Mouse (Mus musculus) stomach, adult 2 months (tissue): ENCODE results near the gene Gm13090. TPM values are rescaled to one million over a fixed set of nuclear protein-coding genes. Genes with fewer than 3 reads are reported as not detected.

Source experiments
- polyA plus RNA-seq: library from polyadenylated mRNA; depleted of rRNA; stranded (reverse); fragments of >200 nt; gene quantifications from 2 replicates; pipeline ENCODE4 v1.2.3, GENCODE M21; 2012; rRNA removed

Gene Gm13090
- polyA plus RNA-seq = not detected in 2 replicates

DNA sequence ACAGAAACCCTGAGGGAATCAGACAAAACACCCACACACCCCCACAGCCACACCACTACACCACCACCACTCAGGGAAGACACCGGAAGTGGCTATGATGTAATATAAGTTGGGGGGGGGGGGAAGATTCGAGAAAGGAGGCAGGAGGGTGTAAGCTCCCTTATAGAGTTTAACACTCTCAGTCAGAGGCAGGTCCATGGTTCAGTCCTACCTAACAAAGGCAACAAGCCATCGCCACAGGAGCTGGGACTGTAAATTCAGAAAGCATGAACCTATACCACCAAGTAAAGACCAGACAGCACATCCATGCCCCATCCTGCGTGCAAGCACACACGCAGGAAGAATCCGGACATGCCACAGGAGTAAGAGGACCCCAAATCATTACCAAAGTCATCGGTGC lies at the start of gene Gm13090:
Gene Gm13090 (plus strand): TSS at position 301 of the 400 bp plus-strand sequence.

DNA sequence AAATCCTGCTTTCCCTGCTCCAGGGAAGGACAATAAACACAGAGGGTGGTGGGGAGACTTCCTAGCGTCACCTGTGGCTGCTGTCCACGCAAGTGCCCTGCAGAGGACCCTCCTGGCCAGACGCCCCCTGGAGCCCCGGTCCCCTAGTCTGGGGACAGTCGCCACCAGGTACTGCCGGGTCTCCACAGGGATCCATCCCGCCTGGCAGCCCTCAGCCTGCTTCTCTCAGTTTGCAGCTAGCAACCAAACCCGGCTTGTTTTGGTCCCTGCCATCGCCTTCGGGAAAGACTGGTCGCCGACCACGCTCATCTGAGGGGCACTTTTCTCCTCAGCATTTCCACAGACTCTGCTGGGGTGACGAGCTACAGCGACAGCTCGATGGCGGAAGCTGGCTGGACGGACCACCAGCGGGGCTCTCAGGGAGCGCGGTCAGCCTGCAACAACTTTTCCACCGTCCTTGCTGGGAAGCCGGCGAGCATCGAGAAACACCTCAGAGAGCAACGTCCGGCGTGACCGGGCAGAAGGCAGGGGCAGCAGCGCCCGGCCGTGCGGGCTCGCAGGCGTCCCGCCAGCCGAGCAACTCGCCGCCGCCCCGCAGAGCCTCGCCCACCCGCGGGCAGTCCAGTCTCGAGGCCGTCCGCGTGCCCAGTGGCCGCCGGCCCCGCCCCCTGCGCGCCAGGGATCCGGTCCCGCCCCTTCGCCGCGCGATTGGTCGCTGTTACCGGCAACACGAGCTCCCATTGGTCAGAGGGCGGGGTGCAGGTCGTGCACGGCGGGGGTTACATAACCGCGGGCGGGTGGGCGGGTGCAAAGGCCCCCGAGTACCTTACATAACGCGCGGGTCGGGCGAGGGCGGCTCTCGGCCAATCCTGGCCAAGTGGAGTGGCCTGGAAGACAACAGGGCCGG lies 45.1 kb upstream of the Gm13090 start, which contains the start of gene Per3:
Gene Per3 (minus strand): TSS at position 629 of the 907 bp plus-strand sequence.

DNA sequence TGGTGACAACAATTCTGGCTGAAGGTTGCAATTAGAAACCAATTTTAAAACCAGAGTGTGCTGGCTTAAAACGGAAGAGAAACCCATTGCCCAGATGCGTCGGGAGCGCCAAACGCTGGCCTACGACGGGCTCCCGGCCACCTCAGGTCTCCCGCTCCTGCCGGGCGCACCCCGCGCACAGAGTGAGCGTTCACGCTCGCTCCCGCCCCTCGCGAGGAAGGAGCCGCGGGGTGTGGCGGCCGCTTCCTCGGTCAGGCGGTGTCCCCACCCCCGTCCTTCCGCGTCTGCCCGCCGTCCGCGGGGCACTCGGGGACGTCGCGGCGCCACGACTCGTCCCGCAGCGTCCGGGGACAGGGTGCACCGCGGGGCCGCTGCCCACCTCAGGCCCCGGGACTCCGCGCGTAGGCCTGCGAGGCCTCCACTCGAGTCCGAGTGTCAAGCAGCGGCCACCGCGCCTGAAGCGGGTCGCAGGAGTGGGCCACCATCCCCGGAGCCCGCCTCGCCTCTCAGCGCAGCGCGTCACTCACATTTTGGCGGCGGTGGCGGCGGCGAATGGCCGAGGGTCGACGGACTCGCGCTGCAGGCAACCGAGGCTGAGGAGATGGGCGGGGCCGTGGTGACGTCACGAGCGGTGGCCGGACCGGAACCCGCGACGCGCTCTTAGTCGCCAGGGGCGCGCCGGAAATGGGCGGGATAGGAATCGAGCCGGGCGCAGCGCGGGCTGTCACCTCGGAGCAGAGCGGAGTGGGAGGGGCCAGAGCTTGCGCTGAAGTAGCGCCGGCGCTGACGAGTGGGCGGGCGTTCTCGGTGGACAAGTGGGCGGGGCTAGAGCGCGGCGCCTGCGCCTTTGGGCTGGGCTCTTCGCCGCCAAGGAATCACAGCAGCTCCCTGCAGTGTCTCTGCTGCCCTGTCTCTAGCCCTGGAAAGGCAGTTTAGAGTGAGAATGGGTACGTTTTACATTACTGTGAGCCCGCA lies 31.7 kb upstream of the Gm13090 start, which contains the start of gene Vamp3:
Gene Vamp3 (minus strand): TSS at position 617 of the 975 bp plus-strand sequence.

Other genes with a start within 250 kb of the Gm13090 start
- 6.1 and 7.8 TPM in 2 replicates for gene Errfi1, start 235.7 kb upstream of the Gm13090 start, polyA plus RNA-seq
- gene Park7, start 175.1 kb upstream of the Gm13090 start, polyA plus RNA-seq = 34.2 TPM in 2 replicates
- 0.02 and 0.20 TPM in 2 replicates for gene Tnfrsf9, start 175.0 kb upstream of the Gm13090 start, polyA plus RNA-seq
- gene Uts2, start 92.5 kb upstream of the Gm13090 start, polyA plus RNA-seq = not detected in 2 replicates
- 1.5 and 2.2 TPM in 2 replicates for gene Per3, start 44.9 kb upstream of the Gm13090 start, polyA plus RNA-seq
- gene Vamp3, start 31.6 kb upstream of the Gm13090 start, polyA plus RNA-seq = 11.2 and 14.8 TPM in 2 replicates